Mouse (Mus musculus) kidney, embryonic 14.5 days (tissue): ENCODE measurements around the gene Drd3. TPM values are rescaled to one million over a fixed set of nuclear protein-coding genes. Genes with fewer than 3 reads are reported as not detected.

ENCODE experiments used
- ATAC-seq: fragments of 200-750 bp; cut with Nextera tagmentation; 2 replicates; pipeline ENCODE4 v1.8.0; 2017; ENCODE audit warnings: moderate number of reproducible peaks, mild to moderate bottlenecking, moderate TSS enrichment, moderate library complexity; ENCODE audit not compliant: low FRiP score, low TSS enrichment
- H3K27ac ChIP-seq: fragments of 300-500 bp; sonication (generic); 2 replicates; pipeline ENCODE4 v1.5.1; 2014; ENCODE audit warnings: low read depth, mild to moderate bottlenecking, low read length, moderate library complexity, mixed read lengths
- H3K27me3 ChIP-seq: fragments of 300-500 bp; sonication (generic); 2 replicates; pipeline ENCODE4 v1.6.1; 2014; ENCODE audit warnings: mild to moderate bottlenecking, low read length; ENCODE audit not compliant: control insufficient read depth, insufficient read depth
- H3K36me3 ChIP-seq: fragments of 300-500 bp; sonication (generic); 2 replicates; pipeline ENCODE4 v1.6.1; 2014; ENCODE audit warnings: low read length, mixed read lengths; ENCODE audit not compliant: control insufficient read depth, insufficient read depth
- H3K4me1 ChIP-seq: fragments of 300-500 bp; sonication (generic); 2 replicates; pipeline ENCODE4 v1.6.1; 2014; ENCODE audit warnings: low read length, mixed read lengths; ENCODE audit not compliant: control insufficient read depth, insufficient read depth
- H3K4me2 ChIP-seq: fragments of 300-500 bp; sonication (generic); replicated peaks from 2 replicates; pipeline ENCODE4 v1.6.1; 2014; ENCODE audit warnings: low read depth, mild to moderate bottlenecking, low read length
- H3K4me3 ChIP-seq: fragments of 300-500 bp; sonication (generic); 2 replicates; pipeline ENCODE4 v1.5.1; 2014; ENCODE audit warnings: mild to moderate bottlenecking, low read length
- H3K9ac ChIP-seq: fragments of 300-500 bp; sonication (generic); 2 replicates; pipeline ENCODE4 v1.6.1; 2014; ENCODE audit warnings: low read depth, mild to moderate bottlenecking, low read length, moderate library complexity
- H3K9me3 ChIP-seq: fragments of 300-500 bp; sonication (generic); 2 replicates; pipeline ENCODE4 v1.6.1; 2016; ENCODE audit warnings: low read length; ENCODE audit not compliant: control insufficient read depth
- WGBS: fragments of 180-500 bp; shearing (Covaris S2); extraction: QIAGEN DNeasy Blood & Tissue Kit; methylation state at CpG from one replicate; pipeline ENCODE4 v1.1.7; 2014; 5-methylcytosine and 5-hydroxymethylcytosine counted together
- microRNA-seq: library from miRNA; unstranded; fragments of <30 nt; microRNA quantifications from one replicate; pipeline ENCODE4, GENCODE M21; 2016
- polyA plus RNA-seq: library from polyadenylated mRNA; unstranded; fragments of >200 nt; fragmentation: Nextera tagmentation; extraction: Ambion mirVana; gene quantifications from 2 replicates; pipeline ENCODE4 v1.2.1, GENCODE M21; 2014

Gene Drd3
- polyA plus RNA-seq, 1 experiment from 2014 or later: 0.19 TPM

GRCm38 (mm10) chr16:43860624-43861023 is 106.8 kb downstream of the Drd3 start:
- Histone ChIP-seq H3K27me3 (no peaks in the 10 kb centered on the region), H3K36me3 (peaks cover 23% of the 10 kb centered on the region), H3K9ac (no peak overlapping the region), H3K4me2 (no peak overlapping the region), H3K9me3 (no peaks in the 10 kb centered on the region), H3K27ac (no peak overlapping the region), H3K4me1 (no peaks in the 10 kb centered on the region), H3K4me3 (no peak overlapping the region)
- WGBS: 86% methylated on average over 6 of the region's 6 CpGs
- ATAC-seq: no peak

GRCm38 (mm10) chr16:43869805-43870204 is 116.0 kb downstream of the Drd3 start:
- H3K9ac ChIP-seq: no peak overlapping the region
- no peak for ATAC-seq
- H3K27me3 ChIP-seq: no peaks in the 10 kb centered on the region
- no peaks in the 10 kb centered on the region for H3K4me1 ChIP-seq
- no peak overlapping the region for H3K27ac ChIP-seq
- H3K4me2 ChIP-seq: no peak overlapping the region
- H3K4me3 ChIP-seq: no peak overlapping the region
- no peaks in the 10 kb centered on the region for H3K9me3 ChIP-seq
- H3K36me3 ChIP-seq: peaks cover 55% of the 10 kb centered on the region

GRCm38 (mm10) chr16:43871419-43871818 is 117.6 kb downstream of the Drd3 start:
- no peak overlapping the region for H3K9ac ChIP-seq
- peaks cover 67% of the 10 kb centered on the region for H3K36me3 ChIP-seq
- no peak overlapping the region for H3K27ac ChIP-seq
- 83% methylated on average over 7 of the region's 7 CpGs for WGBS
- H3K9me3 ChIP-seq: no peaks in the 10 kb centered on the region
- H3K4me2 ChIP-seq: no peak overlapping the region
- ATAC-seq: no peak
- H3K4me1 ChIP-seq: no peaks in the 10 kb centered on the region
- no peak overlapping the region for H3K4me3 ChIP-seq
- H3K27me3 ChIP-seq: no peaks in the 10 kb centered on the region

Small RNAs within 50 kb of the gene (microRNA-seq; reads per million reads assigned to microRNA genes)
- not detected for gene Gm25996

Other genes with a start within 250 kb of the Drd3 start
- gene Tigit, start 89.9 kb upstream of the Drd3 start, polyA plus RNA-seq: not detected in 2 replicates
- gene Ccdc191, start 135.8 kb downstream of the Drd3 start, polyA plus RNA-seq: 16.0 and 19.6 TPM in 2 replicates
- 29.3 and 46.2 TPM in 2 replicates for gene Qtrt2, start 172.8 kb downstream of the Drd3 start, polyA plus RNA-seq
- gene Zdhhc23, start 225.8 kb downstream of the Drd3 start, polyA plus RNA-seq: 0.81 and 1.6 TPM in 2 replicates